Mouse (Mus musculus): Measurements from ENCODE around the gene Pkd1l3. TPM values are rescaled to one million over a fixed set of nuclear protein-coding genes. Genes with fewer than 3 reads are reported as not detected.

Pkd1l3 gene
- polyA plus RNA-seq (2015; fragmentation: Nextera tagmentation; extraction: Ambion mirVana): 0.06 and 0.25 TPM in 2 replicates

- H3K4me3 ChIP-seq: peak within 1 kb of the TSS; percentile 27
- no peak within 1 kb of the TSS for H3K27ac ChIP-seq (replicated peaks)
- no peaks in the 10 kb centered on the region for H3K36me3 ChIP-seq
- peaks cover 7% of the 10 kb centered on the region; the same call in 1 of the 2 replicates for H3K27me3 ChIP-seq (replicated peaks)
- H3K4me1 ChIP-seq: 0 out of 2 replicates have a peak, but pooled peaks cover 4% of the 10 kb centered on the region
- no peaks in the 10 kb centered on the region for H3K9me3 ChIP-seq
- H3K4me2 ChIP-seq: peak within 1 kb of the TSS; percentile 56
- ATAC-seq (ENCODE audit: extremely low read depth, insufficient number of reproducible peaks, low FRiP score, low TSS enrichment): no peak
- H3K9ac ChIP-seq: peak within 1 kb of the TSS; percentile 7; the same call in 1 of the 2 replicates
- 45% methylated on average over 27 of the region's 27 CpGs for WGBS
Observed at GRCm38 (mm10) chr8:109614243-109615210, at the start of gene Pkd1l3. TSS of gene Pkd1l3 (plus strand) at chr8:109614517.

GRCm38 (mm10) chr8:109564766-109565165, 49.6 kb upstream of the Pkd1l3 start:
- H3K4me2 ChIP-seq: peak overlapping the region; percentile 80
- peak overlapping the region; percentile 91 for H3K4me3 ChIP-seq
- H3K36me3 ChIP-seq: peaks cover 40% of the 10 kb centered on the region
- ATAC-seq (ENCODE audit: extremely low read depth, insufficient number of reproducible peaks, low FRiP score, low TSS enrichment): no peak
- no peaks in the 10 kb centered on the region for H3K27me3 ChIP-seq (replicated peaks)
- 3% methylated on average over 10 of the region's 10 CpGs for WGBS
- no peaks in the 10 kb centered on the region for H3K9me3 ChIP-seq
- H3K9ac ChIP-seq: peak overlapping the region; percentile 96
- peak overlapping the region; percentile 93 for H3K27ac ChIP-seq (replicated peaks)
- peaks cover 22% of the 10 kb centered on the region for H3K4me1 ChIP-seq

DNA sequence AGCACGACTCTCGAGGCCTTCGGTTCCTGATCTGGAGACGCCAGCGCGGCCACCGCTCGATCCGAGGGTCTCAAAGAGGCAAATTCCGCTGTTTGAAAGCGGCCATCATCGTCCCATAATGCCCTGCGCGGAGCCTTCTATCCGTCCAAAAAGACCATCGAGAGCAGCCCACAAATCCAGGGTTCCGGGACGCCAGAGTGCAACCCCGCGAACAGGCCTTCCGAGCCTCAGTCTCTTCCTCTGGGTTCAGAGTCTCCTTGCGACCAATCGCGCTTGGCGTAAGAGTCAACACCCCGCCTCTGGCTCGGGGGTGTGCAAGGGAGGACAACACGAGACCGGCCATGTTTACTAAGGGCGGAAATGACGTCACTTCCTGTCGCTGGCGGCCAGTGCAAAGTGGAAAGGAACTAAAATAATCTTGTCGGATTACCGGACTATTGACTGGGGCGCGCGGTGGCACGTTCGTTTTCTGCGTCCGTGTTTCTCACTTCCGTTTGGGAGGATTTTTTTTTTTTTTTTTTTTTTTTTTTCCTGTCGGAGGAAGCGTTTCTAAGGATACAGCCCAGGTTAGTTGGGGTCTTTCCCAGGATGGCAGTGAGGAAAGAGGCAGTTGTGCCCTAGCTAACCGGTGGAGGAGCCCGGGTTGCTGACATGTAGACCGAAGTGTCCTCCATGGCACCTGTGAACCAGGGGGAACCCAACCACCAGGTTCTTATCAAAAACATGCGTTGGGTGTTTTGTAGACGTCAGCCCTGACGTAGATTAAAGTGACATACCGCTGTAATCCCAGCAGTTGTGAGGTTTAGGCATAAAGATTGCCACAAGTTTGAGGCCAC, 48.6 kb upstream of the Pkd1l3 start, which contains the start of the genes Dhx38 and Txnl4b:
TSS of gene Dhx38 (minus strand) at position 364 of the 836 bp plus-strand sequence.
TSS of gene Txnl4b (plus strand) at position 395 of the 836 bp plus-strand sequence.
- Histone ChIP-seq H3K4me1 (peaks cover 22% of the 10 kb centered on the region), H3K4me2 (peak within 1 kb of the TSS; percentile 87), H3K9ac (peak within 1 kb of the TSS; percentile 96), H3K27ac (replicated peaks) (peak within 1 kb of the TSS; percentile 93), H3K27me3 (replicated peaks) (no peaks in the 10 kb centered on the region), H3K9me3 (no peaks in the 10 kb centered on the region), H3K4me3 (peak within 1 kb of the TSS; percentile 91), H3K36me3 (peaks cover 40% of the 10 kb centered on the region)
- under 1% methylated on average over 52 of the region's 52 CpGs for WGBS
- peak; percentile 98 for ATAC-seq (ENCODE audit: extremely low read depth, insufficient number of reproducible peaks, low FRiP score, low TSS enrichment)

DNA sequence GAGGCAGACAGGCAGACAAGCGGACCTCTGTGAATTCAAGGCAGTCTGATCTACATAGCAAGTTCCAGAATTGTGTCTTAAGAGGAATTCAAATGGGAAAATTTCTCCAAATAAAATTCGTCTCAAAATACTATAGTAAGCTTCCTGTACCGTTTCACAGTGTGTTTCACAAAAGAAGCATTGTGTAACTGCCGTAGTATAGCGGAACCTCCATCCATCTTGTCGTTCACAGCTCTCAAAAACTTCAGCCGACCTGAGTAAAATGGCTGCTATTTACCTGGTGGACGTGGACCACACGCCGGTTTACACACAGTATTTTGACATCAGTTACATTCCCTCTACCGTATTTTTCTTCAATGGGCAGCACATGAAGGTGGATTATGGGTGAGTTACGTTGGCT, 43.2 kb upstream of the Pkd1l3 start:
- H3K4me3 ChIP-seq: no peak overlapping the region
- H3K36me3 ChIP-seq: peaks cover 39% of the 10 kb centered on the region
- H3K9ac ChIP-seq: no peak overlapping the region
- no peak for ATAC-seq (ENCODE audit: extremely low read depth, insufficient number of reproducible peaks, low FRiP score, low TSS enrichment)
- WGBS: 85% methylated on average over 12 of the region's 12 CpGs
- H3K4me2 ChIP-seq: no peak overlapping the region
- H3K9me3 ChIP-seq: no peaks in the 10 kb centered on the region
- H3K27me3 ChIP-seq (replicated peaks): no peaks in the 10 kb centered on the region
- H3K4me1 ChIP-seq: peaks cover 9% of the 10 kb centered on the region
- H3K27ac ChIP-seq (replicated peaks): no peak overlapping the region

DNA sequence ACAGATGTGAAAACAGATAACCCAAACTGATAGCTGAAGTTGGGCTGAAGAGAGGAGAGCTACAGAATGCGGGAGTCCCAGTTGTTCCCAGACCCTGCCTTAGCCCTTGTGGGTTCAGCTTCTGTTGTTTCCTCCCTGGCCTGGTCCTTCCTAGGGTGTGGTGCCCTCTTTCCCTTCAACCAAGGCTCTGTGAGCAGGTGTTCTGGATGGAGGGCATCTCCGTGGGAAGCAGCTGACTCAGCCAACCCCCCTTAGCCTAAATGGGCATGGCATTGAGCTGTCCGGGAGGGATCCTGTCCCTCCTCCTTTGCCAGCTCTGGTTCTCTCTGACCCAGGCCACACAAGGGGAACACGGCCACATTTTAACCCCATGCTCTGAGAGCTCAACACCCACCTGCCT, 38.0 kb upstream of the Pkd1l3 start:
- no peaks in the 10 kb centered on the region for H3K9me3 ChIP-seq
- no peaks in the 10 kb centered on the region for H3K4me1 ChIP-seq
- H3K36me3 ChIP-seq: peaks cover 17% of the 10 kb centered on the region
- H3K9ac ChIP-seq: no peak overlapping the region
- ATAC-seq (ENCODE audit: extremely low read depth, insufficient number of reproducible peaks, low FRiP score, low TSS enrichment): no peak
- H3K27ac ChIP-seq (replicated peaks): no peak overlapping the region
- H3K4me2 ChIP-seq: no peak overlapping the region
- 63% methylated on average over 4 of the region's 4 CpGs for WGBS
- no peaks in the 10 kb centered on the region for H3K27me3 ChIP-seq (replicated peaks)
- no peak overlapping the region for H3K4me3 ChIP-seq

- no peak within 1 kb of the TSS for H3K9ac ChIP-seq
- no peak for ATAC-seq (ENCODE audit: extremely low read depth, insufficient number of reproducible peaks, low FRiP score, low TSS enrichment)
- no peak within 1 kb of the TSS for H3K4me3 ChIP-seq
- no peak within 1 kb of the TSS for H3K27ac ChIP-seq (replicated peaks)
- H3K4me1 ChIP-seq: no peaks in the 10 kb centered on the region
- H3K27me3 ChIP-seq (replicated peaks): no peaks in the 10 kb centered on the region
- H3K4me2 ChIP-seq: no peak within 1 kb of the TSS
- H3K9me3 ChIP-seq: peaks cover 7% of the 10 kb centered on the region
- H3K36me3 ChIP-seq: no peaks in the 10 kb centered on the region
- 55% methylated on average over 8 of the region's 8 CpGs for WGBS
Observed at GRCm38 (mm10) chr8:109578900-109579301, 35.4 kb upstream of the Pkd1l3 start, which contains the start of gene Hp. TSS of gene Hp (minus strand) at chr8:109579172.

DNA sequence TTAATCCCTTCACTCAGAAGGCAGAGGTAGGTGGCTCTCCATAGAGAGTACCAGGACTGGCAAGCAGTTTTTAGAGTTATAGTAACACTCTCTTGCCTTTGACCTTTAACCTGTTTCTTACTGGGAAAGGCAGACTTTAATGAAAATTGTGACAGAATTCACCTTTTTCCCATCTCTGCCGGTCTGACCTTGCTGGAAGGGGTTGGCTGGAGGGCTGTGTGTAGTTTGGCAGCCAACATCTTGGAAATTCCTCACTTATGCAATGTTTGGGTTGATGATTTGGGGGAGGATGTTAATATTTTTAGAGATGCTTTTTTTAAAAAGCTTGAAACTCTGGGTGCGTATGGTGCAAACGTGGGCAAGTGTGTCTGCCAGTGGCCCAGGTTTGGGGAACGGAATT, 30.0 kb upstream of the Pkd1l3 start:
- no peak overlapping the region for H3K9ac ChIP-seq
- H3K27ac ChIP-seq (replicated peaks): no peak overlapping the region
- ATAC-seq (ENCODE audit: extremely low read depth, insufficient number of reproducible peaks, low FRiP score, low TSS enrichment): no peak
- WGBS: 75% methylated on average over 4 of the region's 4 CpGs
- H3K36me3 ChIP-seq: no peaks in the 10 kb centered on the region
- H3K4me1 ChIP-seq: no peaks in the 10 kb centered on the region
- no peak overlapping the region for H3K4me2 ChIP-seq
- H3K4me3 ChIP-seq: no peak overlapping the region
- H3K9me3 ChIP-seq: peaks cover 11% of the 10 kb centered on the region
- no peaks in the 10 kb centered on the region for H3K27me3 ChIP-seq (replicated peaks)

- H3K4me1 ChIP-seq: no peaks in the 10 kb centered on the region
- H3K4me3 ChIP-seq: no peak overlapping the region
- peaks cover 11% of the 10 kb centered on the region for H3K9me3 ChIP-seq
- no peak overlapping the region for H3K27ac ChIP-seq (replicated peaks)
- ATAC-seq (ENCODE audit: extremely low read depth, insufficient number of reproducible peaks, low FRiP score, low TSS enrichment): no peak
- no peaks in the 10 kb centered on the region for H3K27me3 ChIP-seq (replicated peaks)
- no peak overlapping the region for H3K4me2 ChIP-seq
- no peaks in the 10 kb centered on the region for H3K36me3 ChIP-seq
- WGBS: 78% methylated on average over 3 of the region's 3 CpGs
- H3K9ac ChIP-seq: no peak overlapping the region
Observed at GRCm38 (mm10) chr8:109584830-109585229, 29.5 kb upstream of the Pkd1l3 start.

DNA sequence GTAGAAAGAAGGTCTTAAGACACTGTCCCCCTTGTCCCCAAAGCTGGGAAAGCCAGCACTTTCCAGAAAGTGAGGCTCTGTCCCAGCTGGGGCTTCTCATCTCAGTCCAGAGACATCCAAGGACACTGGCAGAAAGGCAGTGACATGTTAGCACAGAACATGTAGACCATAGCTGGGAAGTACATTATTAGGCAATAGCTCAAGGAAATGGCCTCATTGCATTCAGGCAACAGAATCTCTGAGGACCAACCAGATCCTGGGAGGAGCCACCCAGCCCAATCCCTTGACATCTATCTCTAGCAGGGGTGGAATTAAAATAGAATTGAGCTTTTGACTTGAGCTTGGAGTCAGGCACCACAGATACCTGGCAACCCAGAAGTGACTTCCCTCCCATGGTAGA, 28.7 kb upstream of the Pkd1l3 start:
- Histone ChIP-seq H3K36me3 (no peaks in the 10 kb centered on the region), H3K9me3 (peaks cover 11% of the 10 kb centered on the region)
- no peak for ATAC-seq (ENCODE audit: extremely low read depth, insufficient number of reproducible peaks, low FRiP score, low TSS enrichment)

DNA sequence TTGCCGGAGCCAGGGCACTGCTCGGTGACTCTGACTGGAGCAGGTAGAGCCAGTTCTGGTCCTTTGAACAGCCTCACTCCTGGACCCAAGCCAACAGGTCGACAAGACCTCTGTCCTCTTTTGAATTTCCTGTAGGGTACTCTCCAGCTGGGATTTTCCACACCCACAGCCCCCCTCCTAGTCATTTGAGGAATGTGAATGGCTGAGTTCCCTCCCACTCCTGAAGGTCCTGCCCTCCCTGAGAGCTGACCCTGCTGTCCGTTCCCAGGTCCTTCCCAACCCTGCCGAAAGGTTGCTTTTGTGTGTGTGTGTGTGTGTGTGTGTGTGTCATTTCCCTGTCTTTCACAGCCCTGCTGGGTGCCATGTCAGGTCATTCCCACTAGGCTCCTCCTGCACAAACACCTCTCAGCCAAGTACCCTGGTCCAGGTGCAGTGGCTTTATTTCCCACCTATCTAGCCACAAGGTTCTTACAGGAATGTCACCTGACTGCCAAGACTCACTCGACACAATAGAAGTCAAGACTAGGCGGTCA, 27.3 kb upstream of the Pkd1l3 start:
- Histone ChIP-seq H3K36me3 (peaks cover 6% of the 10 kb centered on the region), H3K4me3 (no peak overlapping the region), H3K27me3 (replicated peaks) (no peaks in the 10 kb centered on the region), H3K27ac (replicated peaks) (no peak overlapping the region), H3K4me1 (no peaks in the 10 kb centered on the region), H3K9me3 (peaks cover 11% of the 10 kb centered on the region), H3K4me2 (no peak overlapping the region), H3K9ac (no peak overlapping the region)
- no peak for ATAC-seq (ENCODE audit: extremely low read depth, insufficient number of reproducible peaks, low FRiP score, low TSS enrichment)
- WGBS: 49% methylated on average over 7 of the region's 7 CpGs

More for the DNA sequence above, 28.7 kb upstream of the Pkd1l3 start:
- Histone ChIP-seq H3K27me3 (replicated peaks) (no peaks in the 10 kb centered on the region), H3K4me2 (no peak overlapping the region), H3K4me1 (no peaks in the 10 kb centered on the region), H3K27ac (replicated peaks) (no peak overlapping the region), H3K4me3 (no peak overlapping the region), H3K9ac (no peak overlapping the region)

- no peak for ATAC-seq (ENCODE audit: extremely low read depth, insufficient number of reproducible peaks, low FRiP score, low TSS enrichment)
- Histone ChIP-seq H3K27ac (replicated peaks) (no peak overlapping the region), H3K9ac (no peak overlapping the region), H3K4me3 (no peak overlapping the region), H3K9me3 (no peaks in the 10 kb centered on the region), H3K27me3 (replicated peaks) (no peaks in the 10 kb centered on the region), H3K4me2 (no peak overlapping the region), H3K36me3 (peaks cover 39% of the 10 kb centered on the region), H3K4me1 (no peaks in the 10 kb centered on the region)
- WGBS: 81% methylated on average over 9 of the region's 9 CpGs
Observed at GRCm38 (mm10) chr8:109590901-109591300, 23.4 kb upstream of the Pkd1l3 start.
